Mouse (Mus musculus) thymus, postnatal 36 days (tissue): ENCODE results near the gene Gm20831.
"Not testable (repeated sequence)": the region's sequence is repeated elsewhere in the genome, so short reads cannot be mapped to it uniquely, and the experiment has no call there.

Experiments used
- DNase-seq, 2 experiments: peaks; one replicate each; pipeline ENCODE4 v3.0.0; 2022; ENCODE audit warnings: mixed read lengths in 2 of 2

Gene Gm20831

DNA sequence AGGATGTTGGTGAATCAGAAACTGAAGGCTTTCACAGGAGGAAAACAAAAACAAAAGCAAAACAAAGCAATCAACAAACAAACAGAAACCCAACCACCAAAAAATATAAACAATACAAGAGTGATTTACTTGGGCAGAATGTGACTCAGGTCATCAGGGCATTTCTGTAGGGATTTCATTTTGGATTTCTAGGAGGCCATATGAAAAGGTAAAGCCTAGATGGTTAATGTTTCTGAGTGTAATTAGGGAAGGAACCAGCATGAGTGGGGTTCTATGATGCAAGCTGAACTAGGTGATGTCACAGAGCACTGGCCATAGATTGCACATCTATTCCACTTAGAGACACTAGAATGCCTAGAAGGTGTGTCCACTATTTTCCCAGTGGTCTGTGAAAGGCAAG is at the start of gene Gm20831, which contains the start of gene Gm20772:
Gm20831 (plus strand) TSS at position 301 of the 400 bp plus-strand sequence.
Gm20772 (plus strand) TSS at position 301 of the 400 bp plus-strand sequence.
- not testable (repeated sequence) for DNase-seq

DNA sequence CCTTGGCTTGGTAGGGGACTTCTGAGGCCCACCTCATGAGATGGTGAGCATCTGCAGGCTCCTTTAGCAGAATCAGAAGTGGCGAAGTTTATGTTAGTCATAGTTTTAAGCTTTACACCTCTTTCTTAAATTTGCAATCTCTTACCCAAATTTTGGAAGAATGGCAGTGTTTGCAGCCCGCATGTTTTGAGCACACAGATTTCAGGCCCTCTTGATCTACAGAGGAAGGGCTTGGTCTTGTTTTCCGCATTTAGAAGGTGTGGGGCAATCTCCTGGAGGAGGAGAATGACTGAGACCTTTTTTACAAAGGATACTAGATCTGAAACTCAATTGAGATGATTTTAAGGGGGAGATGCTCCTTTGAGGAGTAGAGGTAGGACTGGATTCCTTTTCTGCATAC is 28.4 kb upstream of the Gm20831 start, which contains the start of gene Gm21904:
Gm21904 (minus strand) TSS at position 101 of the 400 bp plus-strand sequence.
- DNase-seq: not testable (repeated sequence)

DNA sequence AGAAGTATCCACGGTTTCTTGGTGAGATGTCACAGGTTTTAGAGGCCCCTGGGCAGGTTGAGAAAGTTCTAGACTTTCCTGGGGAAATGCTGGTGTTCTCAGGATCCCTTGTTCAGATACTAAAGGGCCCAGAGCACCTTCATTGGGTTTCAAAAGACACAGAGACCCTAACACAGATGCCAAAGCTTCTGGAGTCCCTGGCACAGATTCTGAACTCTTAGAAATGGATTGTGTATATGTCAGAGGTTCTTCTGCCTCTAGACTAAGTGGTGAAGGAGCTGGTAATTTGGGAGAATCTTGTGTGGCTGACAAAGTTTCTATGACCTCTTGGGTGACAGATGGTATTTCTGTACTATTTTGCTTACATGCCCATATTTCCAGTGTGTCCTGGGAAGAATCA is 62.7 kb downstream of the Gm20831 start, which contains the start of gene Srsy:
Srsy (minus strand) TSS at position 101 of the 400 bp plus-strand sequence.
- DNase-seq: not testable (repeated sequence)
